Mouse (Mus musculus) lung, postnatal 0 days (tissue): ENCODE results near the gene St6gal1. TPM values are rescaled to one million over a fixed set of nuclear protein-coding genes. Genes with fewer than 3 reads are reported as not detected.

Experiments
- ATAC-seq: fragments of 200-750 bp; cut with Nextera tagmentation; 2 replicates; pipeline ENCODE4 v1.8.0; 2017; ENCODE audit warnings: moderate library complexity
- DNase-seq: peaks from one replicate; pipeline ENCODE4 v3.0.0-alpha.2; 2016; ENCODE audit warnings: low spot score
- H3K27ac ChIP-seq: fragments of 300-500 bp; sonication (generic); 2 replicates; pipeline ENCODE4 v1.5.1; 2014; ENCODE audit warnings: antibody characterized with exemption, mild to moderate bottlenecking, low read length, mixed read lengths
- H3K27me3 ChIP-seq: fragments of 300-500 bp; sonication (generic); replicated peaks from 2 replicates; pipeline ENCODE4 v1.6.1; 2014; ENCODE audit warnings: low read length, mixed read lengths; ENCODE audit not compliant: insufficient read depth
- H3K36me3 ChIP-seq: fragments of 300-500 bp; sonication (generic); 2 replicates; pipeline ENCODE4 v1.6.1; 2014; ENCODE audit warnings: low read length, mixed read lengths; ENCODE audit not compliant: insufficient read depth
- H3K4me1 ChIP-seq: fragments of 300-500 bp; sonication (generic); 2 replicates; pipeline ENCODE4 v1.6.1; 2014; ENCODE audit warnings: antibody characterized with exemption, low read depth, low read length, mixed read lengths; ENCODE audit not compliant: insufficient read depth
- H3K4me2 ChIP-seq: fragments of 300-500 bp; sonication (generic); replicated peaks from 2 replicates; pipeline ENCODE4 v1.6.1; 2014; ENCODE audit warnings: low read depth, mild to moderate bottlenecking, low read length, moderate library complexity, mixed read lengths
- H3K4me3 ChIP-seq: fragments of 300-500 bp; sonication (generic); 2 replicates; pipeline ENCODE4 v1.5.1; 2014; ENCODE audit warnings: low read depth, low read length
- H3K9ac ChIP-seq: fragments of 300-500 bp; sonication (generic); replicated peaks from 2 replicates; pipeline ENCODE4 v1.6.1; 2014; ENCODE audit warnings: low read depth, mild to moderate bottlenecking
- H3K9me3 ChIP-seq: fragments of 300-500 bp; sonication (generic); 2 replicates; pipeline ENCODE4 v1.6.1; 2016; ENCODE audit warnings: low read length, mixed read lengths
- CTCF ChIP-seq: IDR thresholded peaks from 2 replicates; pipeline ENCODE4 v1.5.1; 2016; ENCODE audit warnings: antibody characterized with exemption, mild to moderate bottlenecking
- EP300 ChIP-seq: IDR thresholded peaks from 2 replicates; pipeline ENCODE4 v1.6.1; 2016; ENCODE audit warnings: antibody characterized with exemption, mild to moderate bottlenecking, control low read depth
- WGBS: fragments of 180-500 bp; shearing (Covaris S2); extraction: QIAGEN DNeasy Blood & Tissue Kit; methylation state at CpG from one replicate; pipeline ENCODE4 v1.1.7; 2014; 5-methylcytosine and 5-hydroxymethylcytosine counted together
- polyA plus RNA-seq: library from polyadenylated mRNA; unstranded; fragments of >200 nt; fragmentation: Nextera tagmentation; extraction: Ambion mirVana; gene quantifications from 2 replicates; pipeline ENCODE4 v1.2.1, GENCODE M21; 2015

St6gal1 gene
- polyA plus RNA-seq, 1 experiment from 2014 or later, result 46.4 TPM

- no peaks in the 10 kb centered on the region for H3K9me3 ChIP-seq
- no peak overlapping the region for H3K4me3 ChIP-seq
- H3K9ac ChIP-seq, result no peak overlapping the region
- TF ChIP-seq EP300, result peak; percentile 97
- no peak for TF ChIP-seq CTCF
- no peak overlapping the region for H3K4me2 ChIP-seq
- ATAC-seq (peak; percentile 88), DNase-seq (peak; percentile 94)
- H3K27ac ChIP-seq, result peak overlapping the region; percentile 71
- peaks cover 8% of the 10 kb centered on the region; the same call in 1 of the 2 replicates for H3K4me1 ChIP-seq
- no peaks in the 10 kb centered on the region for H3K36me3 ChIP-seq
- no peaks in the 10 kb centered on the region for H3K27me3 ChIP-seq
- WGBS, result 7% methylated on average over 7 of the region's 7 CpGs
Measured at GRCm38 (mm10) chr16:23314790-23315189, 90.2 kb downstream of the St6gal1 start.

- peak; percentile 36 for DNase-seq
- 13% methylated on average over 7 of the region's 7 CpGs for WGBS
Measured at GRCm38 (mm10) chr16:23317411-23318047, 93.0 kb downstream of the St6gal1 start.

GRCm38 (mm10) chr16:23320025-23320424 is 95.5 kb downstream of the St6gal1 start:
- no peaks in the 10 kb centered on the region for H3K36me3 ChIP-seq
- WGBS, result 75% methylated on average over 3 of the region's 3 CpGs
- peaks cover 7% of the 10 kb centered on the region; the same call in 1 of the 2 replicates for H3K4me1 ChIP-seq
- H3K9ac ChIP-seq, result no peak overlapping the region
- H3K4me3 ChIP-seq, result no peak overlapping the region
- ATAC-seq (no peak), DNase-seq (no peak)
- no peaks in the 10 kb centered on the region for H3K27me3 ChIP-seq
- TF ChIP-seq CTCF (no peak), EP300 (no peak)
- H3K27ac ChIP-seq, result no peak overlapping the region
- H3K9me3 ChIP-seq, result no peaks in the 10 kb centered on the region
- no peak overlapping the region for H3K4me2 ChIP-seq

More at GRCm38 (mm10) chr16:23317411-23318047, 93.0 kb downstream of the St6gal1 start:
- Histone ChIP-seq H3K9me3 (no peaks in the 10 kb centered on the region), H3K27ac (peak overlapping the region; percentile 80), H3K9ac (no peak overlapping the region), H3K27me3 (no peaks in the 10 kb centered on the region), H3K4me2 (no peak overlapping the region), H3K36me3 (no peaks in the 10 kb centered on the region), H3K4me1 (peaks cover 8% of the 10 kb centered on the region; the same call in 1 of the 2 replicates), H3K4me3 (no peak overlapping the region)
- ATAC-seq, result peak; percentile 14; the same call in 1 of the 2 replicates
- TF ChIP-seq EP300 (peak; percentile 39), CTCF (no peak)

- no peak for TF ChIP-seq EP300
- no peak for TF ChIP-seq CTCF
- H3K4me3 ChIP-seq, result no peak overlapping the region
- H3K9me3 ChIP-seq, result no peaks in the 10 kb centered on the region
- H3K36me3 ChIP-seq, result no peaks in the 10 kb centered on the region
- no peaks in the 10 kb centered on the region for H3K27me3 ChIP-seq
- peaks cover 4% of the 10 kb centered on the region; the same call in 1 of the 2 replicates for H3K4me1 ChIP-seq
- no peak overlapping the region for H3K27ac ChIP-seq
- ATAC-seq, result no peak
- no peak overlapping the region for H3K9ac ChIP-seq
- H3K4me2 ChIP-seq, result no peak overlapping the region
- WGBS, result 94% methylated on average over 6 of the region's 6 CpGs
- DNase-seq, result no peak
Measured at GRCm38 (mm10) chr16:23320579-23320978, 96.0 kb downstream of the St6gal1 start.

GRCm38 (mm10) chr16:23322453-23322852 is 97.9 kb downstream of the St6gal1 start:
- Histone ChIP-seq H3K27me3 (no peaks in the 10 kb centered on the region), H3K27ac (no peak overlapping the region), H3K9ac (no peak overlapping the region), H3K9me3 (no peaks in the 10 kb centered on the region), H3K36me3 (no peaks in the 10 kb centered on the region), H3K4me3 (no peak overlapping the region), H3K4me2 (no peak overlapping the region), H3K4me1 (peaks cover under 1% of the 10 kb centered on the region; the same call in 1 of the 2 replicates)
- no peak for ATAC-seq
- TF ChIP-seq CTCF (no peak), EP300 (no peak)
- no peak for DNase-seq

- Histone ChIP-seq H3K4me1 (no peaks in the 10 kb centered on the region; the same call in 1 of the 2 replicates), H3K4me2 (no peak overlapping the region), H3K9ac (no peak overlapping the region), H3K27ac (peak overlapping the region; percentile 29; the same call in 1 of the 2 replicates), H3K36me3 (no peaks in the 10 kb centered on the region), H3K27me3 (no peaks in the 10 kb centered on the region), H3K4me3 (no peak overlapping the region), H3K9me3 (no peaks in the 10 kb centered on the region)
- no peak for DNase-seq
- WGBS, result 39% methylated on average over 3 of the region's 3 CpGs
- ATAC-seq, result 0 out of 2 replicates have a peak, but pooled peaks have one; percentile 18
- TF ChIP-seq EP300 (no peak), CTCF (no peak)
Measured at GRCm38 (mm10) chr16:23323915-23324314, 99.4 kb downstream of the St6gal1 start.
